Mouse (Mus musculus): ENCODE results near the gene Piwil4. TPM values are rescaled to one million over a fixed set of nuclear protein-coding genes. Genes with fewer than 3 reads are reported as not detected.
"Not testable (repeated sequence)": the region's sequence is repeated elsewhere in the genome, so short reads cannot be mapped to it uniquely, and the experiment has no call there.

Gene Piwil4
- polyA plus RNA-seq, 1 experiment from 2014 or later: 0.74 TPM

DNA sequence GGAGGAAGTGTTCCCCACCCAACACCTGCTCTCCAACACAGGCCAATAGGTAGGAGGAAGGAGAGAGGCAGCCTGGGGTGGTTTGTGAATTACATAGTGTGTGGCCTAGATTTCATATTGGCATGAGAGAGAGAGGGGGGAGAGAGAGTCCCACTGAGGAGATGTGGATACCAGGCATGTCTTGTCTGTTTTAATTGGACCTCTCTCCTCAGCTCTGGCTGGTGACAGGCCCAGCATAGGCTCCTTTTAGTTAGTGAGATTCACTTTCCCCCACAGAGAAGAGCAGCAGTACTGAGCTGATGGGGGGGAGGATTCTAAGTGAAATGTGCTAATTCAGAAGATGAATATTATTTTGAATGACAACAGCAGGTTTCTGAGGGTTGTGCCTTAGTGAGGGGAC is 57.8 kb downstream of the Piwil4 start:
- no peaks in the 10 kb centered on the region for H3K9me3 ChIP-seq (ENCODE audit: control insufficient read depth, low read length)
- H3K4me3 ChIP-seq (ENCODE audit: low read length): no peak overlapping the region
- H3K36me3 ChIP-seq (ENCODE audit: control insufficient read depth, insufficient read depth, low read length): no peaks in the 10 kb centered on the region
- ATAC-seq (ENCODE audit: low read depth): no peak
- no peaks in the 10 kb centered on the region for H3K27me3 ChIP-seq (ENCODE audit: control insufficient read depth, insufficient read depth, low read depth, low read length)
- no peak overlapping the region for H3K9ac ChIP-seq (ENCODE audit: low read length)
- H3K27ac ChIP-seq (ENCODE audit: low read length): no peak overlapping the region
- H3K4me2 ChIP-seq (ENCODE audit: low read depth, low read length): no peak overlapping the region
- H3K4me1 ChIP-seq (replicated peaks; ENCODE audit: control insufficient read depth, insufficient read depth, low read length): no peaks in the 10 kb centered on the region

DNA sequence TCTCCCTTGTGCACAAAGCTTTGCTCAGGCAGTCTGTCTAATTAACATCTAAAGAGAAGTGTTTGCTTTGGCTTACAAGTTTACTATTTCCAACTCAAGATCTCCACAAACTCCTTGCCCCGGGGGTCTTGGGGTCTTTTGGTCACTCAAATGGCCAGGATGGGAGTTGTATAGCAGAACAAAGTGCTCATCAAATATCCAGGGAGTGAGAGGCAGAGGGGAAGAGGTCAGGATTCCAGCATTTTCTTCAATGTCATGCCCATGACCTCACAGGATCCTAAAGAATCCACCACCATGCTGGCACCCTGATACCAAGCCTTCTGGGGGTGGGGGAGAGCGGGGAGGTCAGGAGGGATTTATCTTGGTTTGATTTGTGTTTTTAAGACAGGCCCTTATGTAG is 59.9 kb downstream of the Piwil4 start:
- Histone ChIP-seq H3K27ac (ENCODE audit: low read length) (no peak overlapping the region), H3K4me3 (ENCODE audit: low read length) (no peak overlapping the region), H3K9ac (ENCODE audit: low read length) (no peak overlapping the region), H3K27me3 (ENCODE audit: control insufficient read depth, insufficient read depth, low read depth, low read length) (no peaks in the 10 kb centered on the region), H3K36me3 (ENCODE audit: control insufficient read depth, insufficient read depth, low read length) (no peaks in the 10 kb centered on the region), H3K9me3 (ENCODE audit: control insufficient read depth, low read length) (no peaks in the 10 kb centered on the region), H3K4me2 (ENCODE audit: low read depth, low read length) (no peak overlapping the region), H3K4me1 (replicated peaks; ENCODE audit: control insufficient read depth, insufficient read depth, low read length) (peaks cover 5% of the 10 kb centered on the region; the same call in 1 of the 2 replicates)
- 50% methylated on average over 2 of the region's 2 CpGs for WGBS
- ATAC-seq (ENCODE audit: low read depth): no peak

GRCm38 (mm10) chr9:14675707-14676691 is 64.5 kb downstream of the Piwil4 start:
- Histone ChIP-seq H3K27me3 (ENCODE audit: control insufficient read depth, insufficient read depth, low read depth, low read length) (no peaks in the 10 kb centered on the region), H3K4me2 (ENCODE audit: low read depth, low read length) (no peak overlapping the region), H3K9me3 (ENCODE audit: control insufficient read depth, low read length) (no peaks in the 10 kb centered on the region), H3K27ac (ENCODE audit: low read length) (peak overlapping the region; percentile 14; the same call in 1 of the 2 replicates), H3K4me3 (ENCODE audit: low read length) (no peak overlapping the region), H3K4me1 (replicated peaks; ENCODE audit: control insufficient read depth, insufficient read depth, low read length) (peaks cover 11% of the 10 kb centered on the region; the same call in 1 of the 2 replicates), H3K36me3 (ENCODE audit: control insufficient read depth, insufficient read depth, low read length) (no peaks in the 10 kb centered on the region), H3K9ac (ENCODE audit: low read length) (no peak overlapping the region)
- WGBS: 39% methylated on average over 9 of the region's 9 CpGs
- peak; percentile 85 for ATAC-seq (ENCODE audit: low read depth)

DNA sequence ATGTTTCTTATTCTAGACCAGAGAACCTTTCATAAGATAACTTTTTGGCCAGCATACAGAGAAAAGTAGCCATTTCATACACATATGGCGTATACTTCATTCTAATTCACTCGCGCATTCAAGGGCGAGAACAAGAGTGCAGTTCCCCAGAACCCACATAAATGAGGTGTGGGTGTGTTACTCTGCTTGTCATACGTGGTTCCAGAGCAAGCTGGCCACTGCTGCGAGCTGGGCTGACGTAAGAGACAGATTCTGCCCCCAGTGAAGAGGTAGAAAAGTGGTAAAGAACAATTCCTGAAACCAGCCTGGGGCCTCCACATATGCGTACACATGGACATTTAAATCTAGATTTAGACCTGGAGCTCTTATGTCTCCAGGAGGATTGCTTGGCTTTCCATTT is 66.0 kb downstream of the Piwil4 start:
- Histone ChIP-seq H3K9ac (ENCODE audit: low read length) (no peak overlapping the region), H3K9me3 (ENCODE audit: control insufficient read depth, low read length) (no peaks in the 10 kb centered on the region), H3K27ac (ENCODE audit: low read length) (no peak overlapping the region), H3K4me1 (replicated peaks; ENCODE audit: control insufficient read depth, insufficient read depth, low read length) (peaks cover 11% of the 10 kb centered on the region; the same call in 1 of the 2 replicates), H3K27me3 (ENCODE audit: control insufficient read depth, insufficient read depth, low read depth, low read length) (no peaks in the 10 kb centered on the region), H3K4me3 (ENCODE audit: low read length) (no peak overlapping the region), H3K36me3 (ENCODE audit: control insufficient read depth, insufficient read depth, low read length) (no peaks in the 10 kb centered on the region), H3K4me2 (ENCODE audit: low read depth, low read length) (no peak overlapping the region)
- no peak for ATAC-seq (ENCODE audit: low read depth)
- 82% methylated on average over 8 of the region's 8 CpGs for WGBS

DNA sequence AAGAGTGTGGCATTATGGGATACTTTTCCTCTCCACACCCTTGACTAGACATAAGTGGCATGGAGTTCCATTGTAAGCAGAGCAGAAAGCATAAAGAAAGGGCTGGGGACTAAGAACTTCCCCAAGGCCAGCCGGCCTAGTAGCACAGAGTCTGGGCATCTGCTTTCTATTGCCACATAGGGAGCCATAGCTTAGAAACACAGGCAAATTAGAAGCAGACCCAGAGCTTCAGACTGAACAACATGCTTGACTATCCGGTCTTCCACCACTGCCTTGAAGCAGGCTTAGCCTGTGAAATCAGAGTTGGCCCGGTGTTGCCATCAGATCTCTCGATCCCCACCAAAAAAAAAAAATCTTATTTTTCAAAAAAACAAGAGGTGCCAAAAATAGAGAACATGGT is 67.4 kb downstream of the Piwil4 start:
- no peaks in the 10 kb centered on the region for H3K9me3 ChIP-seq (ENCODE audit: control insufficient read depth, low read length)
- H3K4me3 ChIP-seq (ENCODE audit: low read length): no peak overlapping the region
- peaks cover 11% of the 10 kb centered on the region; the same call in 1 of the 2 replicates for H3K4me1 ChIP-seq (replicated peaks; ENCODE audit: control insufficient read depth, insufficient read depth, low read length)
- no peak for ATAC-seq (ENCODE audit: low read depth)
- no peaks in the 10 kb centered on the region for H3K36me3 ChIP-seq (ENCODE audit: control insufficient read depth, insufficient read depth, low read length)
- no peak overlapping the region for H3K4me2 ChIP-seq (ENCODE audit: low read depth, low read length)
- no peaks in the 10 kb centered on the region for H3K27me3 ChIP-seq (ENCODE audit: control insufficient read depth, insufficient read depth, low read depth, low read length)
- H3K9ac ChIP-seq (ENCODE audit: low read length): no peak overlapping the region
- H3K27ac ChIP-seq (ENCODE audit: low read length): no peak overlapping the region
- WGBS: 88% methylated on average over 4 of the region's 4 CpGs

GRCm38 (mm10) chr9:14671965-14672364 is 68.6 kb downstream of the Piwil4 start:
- not testable (repeated sequence) for ATAC-seq (ENCODE audit: low read depth); H3K27ac ChIP-seq (ENCODE audit: low read length); H3K36me3 ChIP-seq (ENCODE audit: control insufficient read depth, insufficient read depth, low read length); H3K4me1 ChIP-seq (replicated peaks; ENCODE audit: control insufficient read depth, insufficient read depth, low read length); H3K9me3 ChIP-seq (ENCODE audit: control insufficient read depth, low read length); H3K9ac ChIP-seq (ENCODE audit: low read length); H3K4me3 ChIP-seq (ENCODE audit: low read length); H3K4me2 ChIP-seq (ENCODE audit: low read depth, low read length); H3K27me3 ChIP-seq (ENCODE audit: control insufficient read depth, insufficient read depth, low read depth, low read length)
- WGBS: 46% methylated on average over 5 of the region's 5 CpGs

- 67% methylated on average over 3 of the region's 3 CpGs for WGBS
- no peaks in the 10 kb centered on the region for H3K9me3 ChIP-seq (ENCODE audit: control insufficient read depth, low read length)
- no peak overlapping the region for H3K27ac ChIP-seq (ENCODE audit: low read length)
- H3K27me3 ChIP-seq (ENCODE audit: control insufficient read depth, insufficient read depth, low read depth, low read length): no peaks in the 10 kb centered on the region
- H3K9ac ChIP-seq (ENCODE audit: low read length): no peak overlapping the region
- H3K4me3 ChIP-seq (ENCODE audit: low read length): no peak overlapping the region
- no peaks in the 10 kb centered on the region for H3K36me3 ChIP-seq (ENCODE audit: control insufficient read depth, insufficient read depth, low read length)
- no peak overlapping the region for H3K4me2 ChIP-seq (ENCODE audit: low read depth, low read length)
- ATAC-seq (ENCODE audit: low read depth): no peak
- H3K4me1 ChIP-seq (replicated peaks; ENCODE audit: control insufficient read depth, insufficient read depth, low read length): no peaks in the 10 kb centered on the region
These were observed 72.2 kb downstream of the Piwil4 start for GRCm38 (mm10) chr9:14668382-14668781.

DNA sequence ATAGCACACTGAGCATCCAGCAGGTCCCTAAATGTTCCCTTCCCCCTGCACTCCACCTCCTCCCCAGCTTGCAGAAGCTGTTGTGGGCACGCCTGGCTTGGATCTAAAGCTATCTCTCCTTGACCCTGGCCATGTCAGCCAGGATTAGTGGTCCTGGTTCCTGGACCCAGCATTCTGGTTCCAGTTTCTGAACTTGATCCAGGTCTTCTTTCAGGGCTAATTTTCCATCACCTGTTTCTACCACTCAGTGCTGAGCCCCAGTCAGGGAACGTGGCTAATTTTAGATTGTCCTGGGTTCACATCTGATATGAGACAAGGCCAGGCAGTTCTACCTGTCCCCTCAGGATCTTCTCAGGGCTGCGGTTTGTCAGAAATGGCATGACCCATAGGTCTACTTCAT is 74.5 kb downstream of the Piwil4 start:
- ATAC-seq (ENCODE audit: low read depth): no peak
- no peak overlapping the region for H3K9ac ChIP-seq (ENCODE audit: low read length)
- H3K27me3 ChIP-seq (ENCODE audit: control insufficient read depth, insufficient read depth, low read depth, low read length): no peaks in the 10 kb centered on the region
- H3K36me3 ChIP-seq (ENCODE audit: control insufficient read depth, insufficient read depth, low read length): no peaks in the 10 kb centered on the region
- WGBS: 83% methylated on average over 3 of the region's 3 CpGs
- H3K4me1 ChIP-seq (replicated peaks; ENCODE audit: control insufficient read depth, insufficient read depth, low read length): no peaks in the 10 kb centered on the region
- no peak overlapping the region for H3K27ac ChIP-seq (ENCODE audit: low read length)
- H3K9me3 ChIP-seq (ENCODE audit: control insufficient read depth, low read length): no peaks in the 10 kb centered on the region
- no peak overlapping the region for H3K4me2 ChIP-seq (ENCODE audit: low read depth, low read length)
- H3K4me3 ChIP-seq (ENCODE audit: low read length): no peak overlapping the region

DNA sequence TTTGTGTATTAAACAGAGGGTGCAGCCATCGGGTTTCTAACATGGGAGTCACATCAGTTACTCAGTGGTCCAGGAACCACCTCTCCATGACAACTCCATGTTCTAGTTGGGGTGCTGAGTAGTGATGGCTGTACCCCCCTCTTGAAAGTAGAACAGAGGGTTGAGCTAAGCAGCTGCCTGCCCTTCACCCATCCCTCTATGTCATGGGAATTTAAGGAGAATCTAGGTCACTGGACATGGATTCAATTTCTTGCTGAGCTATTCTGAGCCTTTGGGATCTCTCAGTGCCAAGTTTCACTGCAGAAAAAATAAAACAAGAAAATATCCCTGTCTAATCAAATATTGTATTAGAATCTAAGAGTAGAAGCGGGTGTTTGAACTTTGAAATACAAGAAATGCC is 76.9 kb downstream of the Piwil4 start:
- no peak overlapping the region for H3K9ac ChIP-seq (ENCODE audit: low read length)
- no peaks in the 10 kb centered on the region for H3K4me1 ChIP-seq (replicated peaks; ENCODE audit: control insufficient read depth, insufficient read depth, low read length)
- no peak overlapping the region for H3K4me2 ChIP-seq (ENCODE audit: low read depth, low read length)
- H3K4me3 ChIP-seq (ENCODE audit: low read length): no peak overlapping the region
- ATAC-seq (ENCODE audit: low read depth): no peak
- H3K27ac ChIP-seq (ENCODE audit: low read length): no peak overlapping the region
- H3K9me3 ChIP-seq (ENCODE audit: control insufficient read depth, low read length): no peaks in the 10 kb centered on the region
- no peaks in the 10 kb centered on the region for H3K36me3 ChIP-seq (ENCODE audit: control insufficient read depth, insufficient read depth, low read length)
- no peaks in the 10 kb centered on the region for H3K27me3 ChIP-seq (ENCODE audit: control insufficient read depth, insufficient read depth, low read depth, low read length)
- WGBS: 78% methylated on average over 2 of the region's 2 CpGs
